Mouse (Mus musculus): ENCODE measurements at regions not wholly inside any gene's neighbourhood (a gene's known extent, or its start where the extent isn't known, plus 50 kb on each side); places are given as distances from the start of the nearest gene placed in this dataset.

DNA sequence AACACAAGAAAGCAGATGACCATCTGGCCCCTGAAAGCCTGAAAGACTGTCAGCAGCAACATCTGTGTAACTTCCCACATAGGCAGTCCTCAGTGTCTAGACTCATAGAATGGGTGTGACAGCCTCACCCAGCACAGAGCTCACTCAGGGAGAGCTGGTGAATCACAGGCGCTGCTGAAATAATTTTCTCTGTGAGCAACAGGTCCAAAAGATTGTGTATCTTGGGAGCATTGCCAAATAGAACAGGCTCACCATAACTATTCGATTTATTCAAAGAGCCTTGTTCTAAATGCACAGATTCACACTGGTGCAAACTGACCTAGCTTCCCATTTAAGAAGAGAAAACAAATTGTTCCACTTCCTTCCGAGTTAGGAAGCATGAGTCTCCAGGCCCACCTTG is 399.6 kb upstream of the Mgmt start:
- Histone ChIP-seq H3K27ac (no peak overlapping the region), H3K4me1 (replicated peaks) (no peaks in the 10 kb centered on the region), H3K4me2 (no peak overlapping the region), H3K9me3 (replicated peaks) (no peaks in the 10 kb centered on the region), H3K36me3 (no peaks in the 10 kb centered on the region), H3K27me3 (peaks cover 9% of the 10 kb centered on the region; the same call in 1 of the 2 replicates), H3K9ac (no peak overlapping the region), H3K4me3 (replicated peaks) (no peak overlapping the region)
- WGBS (ENCODE audit: insufficient replicate concordance): 55% methylated on average over 3 of the region's 3 CpGs
- no peak for DNase-seq
- no peak for ATAC-seq (ENCODE audit: low read depth)

DNA sequence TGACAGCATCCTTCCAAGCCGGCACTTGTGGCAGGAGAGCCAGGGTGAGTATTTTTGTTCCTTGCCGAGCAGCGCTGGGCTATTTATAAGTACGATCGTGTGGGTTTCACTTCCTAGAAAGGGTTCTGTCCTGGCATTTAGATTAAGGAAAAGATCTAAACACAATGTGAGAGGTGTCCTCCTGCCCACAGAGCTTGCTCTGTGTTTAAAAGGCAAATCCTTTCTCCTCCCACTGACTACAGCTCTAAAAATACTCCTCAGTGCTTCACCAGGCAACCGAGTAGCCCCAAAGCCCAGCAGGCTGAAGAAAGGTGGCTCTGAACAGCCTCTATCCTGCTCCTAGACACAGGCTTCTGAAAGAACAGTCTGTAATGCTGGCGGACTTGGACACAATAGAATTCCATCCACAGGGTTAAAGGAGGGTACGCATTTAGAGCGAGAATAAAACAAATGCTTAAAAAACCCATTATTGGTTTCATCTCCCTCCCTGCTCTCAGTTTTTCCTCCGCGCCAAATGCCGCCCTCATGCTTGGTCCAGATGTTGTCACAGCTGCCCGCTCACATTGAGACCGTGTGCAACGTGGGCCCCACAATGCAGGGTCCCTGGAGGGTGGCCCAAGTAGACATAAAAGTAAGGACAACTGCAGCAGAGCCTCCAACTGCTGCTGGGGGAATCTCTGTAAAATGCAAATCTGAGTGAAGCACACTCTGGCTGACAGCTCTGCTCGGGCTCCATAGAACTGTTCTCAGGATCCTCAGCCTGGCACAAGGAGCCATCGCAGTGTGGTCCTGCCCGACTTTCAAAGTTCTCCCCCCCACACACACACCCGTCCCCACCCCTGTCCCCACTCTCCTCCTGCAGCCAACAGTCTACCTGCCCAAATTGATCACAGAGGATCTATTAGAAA is 397.8 kb upstream of the Mgmt start:
- Histone ChIP-seq H3K9ac (no peak overlapping the region), H3K4me2 (no peak overlapping the region), H3K4me3 (replicated peaks) (no peak overlapping the region), H3K27me3 (0 out of 2 replicates have a peak, but pooled peaks cover 7% of the 10 kb centered on the region), H3K9me3 (replicated peaks) (no peaks in the 10 kb centered on the region), H3K27ac (no peak overlapping the region), H3K36me3 (no peaks in the 10 kb centered on the region), H3K4me1 (replicated peaks) (no peaks in the 10 kb centered on the region)
- 44% methylated on average over 19 of the region's 19 CpGs for WGBS (ENCODE audit: insufficient replicate concordance)
- DNase-seq (no peak), ATAC-seq (ENCODE audit: low read depth) (no peak)

DNA sequence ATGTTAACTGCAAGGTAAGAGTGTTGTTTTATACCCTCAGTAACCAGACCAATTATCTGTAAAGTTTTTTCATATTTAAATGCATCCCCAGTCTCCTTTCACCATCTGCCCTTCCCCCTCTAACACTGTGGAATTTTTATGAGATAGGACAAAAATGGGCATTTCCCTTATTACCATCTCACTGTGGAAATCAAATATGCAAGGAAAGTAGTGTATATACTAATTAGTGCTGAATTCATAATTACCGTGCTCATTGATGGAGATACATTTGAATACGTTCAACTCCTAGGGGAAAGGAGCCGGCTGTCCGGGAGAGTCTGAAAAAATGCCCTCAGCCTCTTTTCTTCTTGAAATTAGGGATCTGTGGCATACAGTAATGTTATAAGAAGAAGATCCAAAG is 394.4 kb upstream of the Mgmt start:
- H3K9me3 ChIP-seq (replicated peaks): no peaks in the 10 kb centered on the region
- no peak overlapping the region for H3K4me3 ChIP-seq (replicated peaks)
- H3K27me3 ChIP-seq: peaks cover 16% of the 10 kb centered on the region
- DNase-seq (no peak), ATAC-seq (ENCODE audit: low read depth) (no peak)
- no peak overlapping the region for H3K4me2 ChIP-seq
- no peak overlapping the region for H3K9ac ChIP-seq
- no peaks in the 10 kb centered on the region for H3K4me1 ChIP-seq (replicated peaks)
- H3K36me3 ChIP-seq: no peaks in the 10 kb centered on the region
- whole genome bisulfite sequencing (ENCODE audit: insufficient replicate concordance): 73% methylated on average over 4 of the region's 4 CpGs
- H3K27ac ChIP-seq: no peak overlapping the region

DNA sequence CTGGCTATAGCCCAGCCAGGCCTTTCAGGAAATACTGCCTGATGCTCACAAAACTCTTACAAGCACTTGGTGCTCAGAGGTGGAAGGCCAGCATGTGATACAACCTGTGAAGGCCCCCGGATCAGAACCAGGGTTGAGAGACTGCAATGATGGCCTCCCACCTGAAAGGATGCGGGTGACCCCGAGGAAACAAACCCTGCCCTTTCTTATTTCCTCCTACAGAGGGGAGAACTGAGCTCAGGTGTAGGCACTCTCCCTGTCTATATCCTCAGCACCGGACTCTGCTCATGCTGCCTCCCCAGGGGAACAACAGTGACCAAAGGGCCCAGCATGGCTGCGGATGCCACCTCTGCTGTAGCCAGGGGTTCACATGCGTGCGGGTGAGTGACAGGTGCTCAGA is 393.3 kb upstream of the Mgmt start:
- no peak for ATAC-seq (ENCODE audit: low read depth)
- peaks cover 14% of the 10 kb centered on the region for H3K27me3 ChIP-seq

DNA sequence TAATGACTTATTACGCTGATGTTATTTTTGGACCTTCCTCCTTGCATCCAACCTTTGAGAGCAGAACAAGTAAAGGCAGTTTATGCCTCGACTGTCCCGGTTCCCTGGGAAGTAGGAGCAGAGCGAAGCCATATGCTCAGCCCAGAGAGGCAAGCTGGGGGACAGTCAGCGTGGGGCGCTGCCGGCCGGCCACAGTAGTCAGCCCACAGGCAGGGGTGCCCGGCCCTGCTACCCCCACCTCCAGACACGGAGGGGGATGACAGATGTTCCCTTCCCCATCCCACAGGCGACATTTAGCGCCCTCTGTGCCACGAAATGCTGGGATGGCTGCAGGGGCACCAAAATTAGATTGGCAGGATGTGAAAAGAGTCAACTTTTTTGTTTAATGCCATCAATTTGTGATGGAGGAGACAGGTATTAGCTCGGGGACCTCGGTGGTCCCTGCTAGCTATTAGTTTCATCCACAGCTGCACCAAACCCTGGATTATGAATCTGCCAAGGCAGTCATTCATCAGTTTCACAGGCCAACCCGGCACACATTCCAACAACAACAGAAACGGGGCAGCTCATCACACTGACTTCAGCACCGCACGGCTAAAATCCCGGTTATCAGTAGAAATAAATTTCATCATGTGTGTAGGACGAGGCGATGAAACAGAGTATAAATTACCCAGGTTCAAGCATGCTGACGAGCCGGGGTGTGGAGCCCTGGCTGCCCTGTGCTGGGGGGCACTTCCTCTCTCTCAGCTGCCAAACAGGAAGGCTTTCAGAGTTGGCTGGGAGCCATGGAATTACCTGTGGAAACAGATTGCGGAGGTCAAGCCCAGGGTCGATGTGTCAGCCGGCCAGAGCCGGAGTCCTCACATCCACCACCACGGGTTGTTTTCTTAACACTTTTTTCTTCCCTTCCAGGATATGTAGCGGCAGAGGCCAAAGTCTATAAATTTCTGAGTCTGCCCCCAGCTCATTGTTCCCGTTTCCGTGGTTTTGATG is 392.3 kb upstream of the Mgmt start:
- Histone ChIP-seq H3K27me3 (peaks cover 10% of the 10 kb centered on the region), H3K9me3 (replicated peaks) (no peaks in the 10 kb centered on the region), H3K4me3 (replicated peaks) (no peak overlapping the region), H3K4me1 (replicated peaks) (no peaks in the 10 kb centered on the region), H3K36me3 (no peaks in the 10 kb centered on the region), H3K27ac (no peak overlapping the region), H3K4me2 (peak overlapping the region; percentile 14), H3K9ac (no peak overlapping the region)
- DNase-seq (no peak), ATAC-seq (ENCODE audit: low read depth) (peak; percentile 26; the same call in 1 of the 2 replicates)
- WGBS (ENCODE audit: insufficient replicate concordance): 45% methylated on average over 32 of the region's 32 CpGs

More for the DNA sequence above, 393.3 kb upstream of the Mgmt start:
- DNase-seq: no peak
- Histone ChIP-seq H3K4me1 (replicated peaks) (no peaks in the 10 kb centered on the region), H3K4me3 (replicated peaks) (no peak overlapping the region), H3K27ac (no peak overlapping the region), H3K9ac (no peak overlapping the region), H3K9me3 (replicated peaks) (no peaks in the 10 kb centered on the region), H3K36me3 (no peaks in the 10 kb centered on the region), H3K4me2 (no peak overlapping the region)
- WGBS (ENCODE audit: insufficient replicate concordance): 69% methylated on average over 7 of the region's 7 CpGs

DNA sequence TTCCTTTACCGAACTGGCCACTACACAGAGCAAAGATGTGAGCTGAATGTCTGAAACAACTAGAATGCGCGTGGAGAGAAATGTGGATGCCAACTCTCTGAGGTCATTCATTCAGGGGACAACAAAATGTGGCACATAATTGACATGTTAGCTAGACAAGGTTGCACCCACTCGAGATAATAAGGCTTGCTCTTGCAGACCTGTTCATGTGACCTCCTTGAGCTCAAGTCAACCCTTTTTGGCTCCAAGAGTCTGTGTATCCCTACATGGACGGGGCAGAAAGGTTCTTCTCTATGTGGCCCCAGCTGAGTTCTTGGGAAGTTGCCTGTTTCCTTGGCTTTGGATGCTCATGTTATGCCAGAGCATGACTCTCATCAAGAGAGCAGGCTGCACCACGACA is 383.0 kb upstream of the Mgmt start:
- Histone ChIP-seq H3K4me1 (replicated peaks) (no peaks in the 10 kb centered on the region), H3K27ac (no peak overlapping the region), H3K9ac (no peak overlapping the region), H3K4me2 (no peak overlapping the region), H3K27me3 (no peaks in the 10 kb centered on the region), H3K9me3 (replicated peaks) (no peaks in the 10 kb centered on the region), H3K4me3 (replicated peaks) (no peak overlapping the region), H3K36me3 (no peaks in the 10 kb centered on the region)
- no peak for ATAC-seq (ENCODE audit: low read depth)
- 48% methylated on average over 6 of the region's 6 CpGs for WGBS (ENCODE audit: insufficient replicate concordance)
- no peak for DNase-seq

DNA sequence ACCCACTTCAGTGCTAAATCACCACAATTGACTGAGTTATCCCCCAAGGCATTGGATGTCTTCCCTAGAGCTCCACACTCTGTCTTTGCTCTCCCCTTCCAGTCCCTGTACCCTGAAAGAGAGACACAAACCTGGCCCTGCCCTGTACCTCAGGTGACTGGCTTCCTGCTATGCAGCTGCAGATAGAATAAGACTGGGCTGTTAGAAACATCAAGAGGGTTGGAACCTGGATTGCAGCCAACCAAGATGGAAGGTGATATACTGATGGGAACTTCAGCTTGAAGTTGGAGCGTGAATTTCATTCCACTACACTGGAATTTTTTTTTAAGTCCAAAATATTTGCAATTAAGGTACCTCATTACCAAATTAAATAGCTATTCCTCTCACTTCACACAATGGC is 379.0 kb upstream of the Mgmt start:
- Histone ChIP-seq H3K4me1 (replicated peaks) (no peaks in the 10 kb centered on the region), H3K27ac (no peak overlapping the region), H3K27me3 (no peaks in the 10 kb centered on the region), H3K9ac (no peak overlapping the region), H3K36me3 (no peaks in the 10 kb centered on the region), H3K4me2 (no peak overlapping the region), H3K4me3 (replicated peaks) (no peak overlapping the region), H3K9me3 (replicated peaks) (no peaks in the 10 kb centered on the region)
- no peak for ATAC-seq (ENCODE audit: low read depth)
- no peak for DNase-seq
- WGBS (ENCODE audit: insufficient replicate concordance): 50% methylated on average over 1 of the region's 1 CpGs

DNA sequence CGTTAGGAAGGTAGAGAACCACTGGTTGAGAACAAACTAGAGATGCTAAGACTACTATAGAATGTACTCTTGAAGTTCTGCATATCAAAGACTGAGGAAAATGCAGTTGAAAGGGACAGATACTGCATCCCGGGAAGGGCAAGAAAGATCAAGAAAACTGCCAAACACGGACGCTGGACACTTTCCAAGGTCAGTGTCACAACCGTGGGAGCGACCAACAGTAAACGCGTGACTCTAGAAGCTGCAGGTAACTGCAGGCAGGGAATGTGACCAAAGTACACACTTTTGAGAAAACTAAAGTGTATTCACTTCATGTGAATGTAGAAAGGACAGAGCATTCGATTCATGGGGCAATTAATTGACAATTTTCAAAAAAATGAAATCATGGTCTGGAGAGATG is 368.6 kb upstream of the Mgmt start:
- H3K4me3 ChIP-seq (replicated peaks): no peak overlapping the region
- H3K9ac ChIP-seq: no peak overlapping the region
- no peak for DNase-seq
- WGBS (ENCODE audit: insufficient replicate concordance): 70% methylated on average over 9 of the region's 9 CpGs
- ATAC-seq (ENCODE audit: low read depth): no peak
- no peak overlapping the region for H3K27ac ChIP-seq
- no peaks in the 10 kb centered on the region for H3K4me1 ChIP-seq (replicated peaks)
- no peak overlapping the region for H3K4me2 ChIP-seq
- H3K9me3 ChIP-seq (replicated peaks): no peaks in the 10 kb centered on the region
- no peaks in the 10 kb centered on the region for H3K36me3 ChIP-seq
- no peaks in the 10 kb centered on the region for H3K27me3 ChIP-seq

DNA sequence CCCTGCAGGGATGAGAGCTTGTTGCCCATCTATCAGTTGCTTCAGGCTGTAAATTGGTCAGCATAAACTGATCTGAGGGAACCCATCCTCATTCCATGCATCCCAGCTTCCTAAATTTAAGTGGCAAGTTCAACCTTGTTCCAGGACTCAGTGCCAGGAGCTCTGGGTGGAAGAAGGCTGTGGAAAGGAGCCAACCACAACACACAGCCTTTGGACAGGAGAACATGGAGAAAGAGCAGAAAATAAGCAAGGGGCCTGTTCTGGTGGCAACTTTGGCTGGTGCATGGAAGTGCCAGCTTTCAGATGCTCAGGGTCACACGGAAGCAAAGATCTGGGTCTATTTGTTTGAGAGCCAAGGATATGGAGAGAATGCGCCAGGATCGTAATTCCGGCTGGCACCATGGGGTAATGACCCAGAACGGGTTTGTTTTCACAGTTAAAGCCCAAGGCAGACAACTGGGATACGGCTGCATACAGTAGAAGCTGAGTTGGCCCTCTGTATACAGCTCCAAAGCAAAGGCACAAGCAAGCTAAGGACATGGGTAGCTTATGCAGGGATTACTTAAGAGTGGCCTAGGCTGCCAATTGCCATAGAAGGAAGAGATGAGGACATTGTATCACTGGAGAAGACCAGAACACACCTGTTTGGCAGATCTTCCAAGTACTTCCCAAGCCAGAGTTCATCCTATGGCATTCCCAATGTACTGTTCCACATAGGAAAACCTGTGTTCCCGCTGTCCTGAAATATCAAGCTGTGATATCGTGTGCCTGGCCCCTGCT is 364.2 kb upstream of the Mgmt start:
- no peak overlapping the region for H3K27ac ChIP-seq
- no peaks in the 10 kb centered on the region for H3K27me3 ChIP-seq
- no peaks in the 10 kb centered on the region for H3K36me3 ChIP-seq
- ATAC-seq (ENCODE audit: low read depth) (no peak), DNase-seq (no peak)
- H3K4me3 ChIP-seq (replicated peaks): no peak overlapping the region
- H3K9ac ChIP-seq: no peak overlapping the region
- H3K4me1 ChIP-seq (replicated peaks): no peaks in the 10 kb centered on the region
- no peak overlapping the region for H3K4me2 ChIP-seq
- no peaks in the 10 kb centered on the region for H3K9me3 ChIP-seq (replicated peaks)
- WGBS (ENCODE audit: insufficient replicate concordance): 67% methylated on average over 8 of the region's 8 CpGs

DNA sequence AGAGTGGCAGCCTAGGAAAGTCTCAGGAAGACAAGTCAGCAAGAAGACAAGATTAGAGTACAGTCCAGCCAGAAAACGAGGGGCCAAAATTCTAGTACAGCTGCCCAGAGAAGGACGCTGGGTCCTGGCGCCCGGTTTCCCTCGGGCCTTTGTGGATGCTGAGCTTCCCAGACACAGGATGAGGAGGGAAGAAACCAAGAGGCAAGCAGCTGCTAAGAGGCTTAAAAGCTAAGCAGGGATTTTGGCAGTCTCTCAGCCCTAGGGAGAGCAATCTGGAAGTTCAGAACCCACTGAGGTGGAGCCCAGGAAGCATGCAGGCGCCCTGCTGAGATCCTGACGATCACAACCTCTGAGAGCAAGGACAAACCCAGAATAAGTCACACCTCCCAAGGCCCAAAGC is 363.1 kb upstream of the Mgmt start:
- ATAC-seq (ENCODE audit: low read depth) (no peak), DNase-seq (no peak)
- Histone ChIP-seq H3K4me2 (no peak overlapping the region), H3K27me3 (no peaks in the 10 kb centered on the region), H3K9me3 (replicated peaks) (no peaks in the 10 kb centered on the region), H3K27ac (no peak overlapping the region), H3K4me3 (replicated peaks) (no peak overlapping the region), H3K9ac (no peak overlapping the region), H3K4me1 (replicated peaks) (no peaks in the 10 kb centered on the region), H3K36me3 (no peaks in the 10 kb centered on the region)
- 54% methylated on average over 7 of the region's 7 CpGs for WGBS (ENCODE audit: insufficient replicate concordance)
